Mouse (Mus musculus) left cerebral cortex, adult 18-20 months (tissue): ENCODE measurements around the gene Prkg2. TPM values are rescaled to one million over a fixed set of nuclear protein-coding genes. Genes with fewer than 3 reads are reported as not detected.

Experiments
- DNase-seq, 2 experiments: peaks; one replicate each; pipeline ENCODE4 v3.0.0; 2021 to 2022; ENCODE audit warnings: low spot score in 2 of 2, mixed read lengths in 1 of 2
- total RNA-seq, 2 experiments: library from RNA; stranded (reverse); gene quantifications; 2 replicates each; pipeline ENCODE4 v1.2.3; 2021

The Prkg2 gene
- total RNA-seq, 2 experiments from 2014 or later, result 11.9 to 15.5 TPM

- DNase-seq, result no peak
Observed at GRCm38 (mm10) chr5:98918716-98919115, 118.4 kb downstream of the Prkg2 start.

- peak in 1 of 2 experiments; percentile 8 for DNase-seq
Observed at GRCm38 (mm10) chr5:98902339-98902738, 134.8 kb downstream of the Prkg2 start.

GRCm38 (mm10) chr5:98900926-98901325, 136.2 kb downstream of the Prkg2 start:
- no peak for DNase-seq

GRCm38 (mm10) chr5:98897946-98898345, 139.2 kb downstream of the Prkg2 start:
- DNase-seq, result no peak

GRCm38 (mm10) chr5:98894281-98894680, 142.9 kb downstream of the Prkg2 start:
- DNase-seq, result no peak

- no peak for DNase-seq
Observed at GRCm38 (mm10) chr5:98890544-98891050, 146.6 kb downstream of the Prkg2 start.

- no peak for DNase-seq
Observed at GRCm38 (mm10) chr5:98882096-98882495, 155.1 kb downstream of the Prkg2 start.

Other genes with a start within 250 kb of the Prkg2 start
- 10 to 100 TPM; 11.8 to 14.5 TPM for gene Bmp3, start 182.9 kb downstream of the Prkg2 start, total RNA-seq